Mouse (Mus musculus) right cerebral cortex, postnatal 4 days (tissue): ENCODE measurements around the gene Ifitm5.
A peak's percentile ranks its signal among the peaks of the same experiment; 100 is the strongest.

Experiments used
- DNase-seq: peaks from one replicate; pipeline ENCODE4 v3.0.0-alpha.2; 2022

The Ifitm5 gene

DNA sequence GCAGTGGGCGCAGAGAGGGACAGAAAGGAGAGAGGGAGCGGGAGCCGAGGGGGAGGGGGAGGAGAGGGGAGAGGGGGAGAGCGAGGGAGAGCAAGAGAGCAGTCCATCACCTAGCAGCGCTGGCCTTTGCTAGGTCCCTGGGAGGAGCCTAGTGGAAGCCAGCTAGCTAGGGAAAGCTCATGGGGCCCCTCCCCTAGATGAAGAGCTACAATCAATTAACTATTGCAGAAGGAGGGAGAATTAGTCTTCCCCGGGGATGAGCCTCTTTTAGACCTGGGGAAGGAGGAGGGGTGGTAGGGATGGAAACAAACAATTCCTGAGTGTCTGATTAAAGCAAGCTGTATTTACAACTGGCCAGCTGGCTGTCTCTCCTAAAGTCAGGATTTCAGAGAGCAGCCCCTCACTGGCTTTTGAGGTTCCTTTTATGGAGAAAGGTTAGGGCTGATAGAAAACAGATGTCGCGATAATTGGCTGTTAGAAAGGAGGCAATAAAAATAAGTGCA lies 10.4 kb downstream of the Ifitm5 start:
- no peak for DNase-seq

DNA sequence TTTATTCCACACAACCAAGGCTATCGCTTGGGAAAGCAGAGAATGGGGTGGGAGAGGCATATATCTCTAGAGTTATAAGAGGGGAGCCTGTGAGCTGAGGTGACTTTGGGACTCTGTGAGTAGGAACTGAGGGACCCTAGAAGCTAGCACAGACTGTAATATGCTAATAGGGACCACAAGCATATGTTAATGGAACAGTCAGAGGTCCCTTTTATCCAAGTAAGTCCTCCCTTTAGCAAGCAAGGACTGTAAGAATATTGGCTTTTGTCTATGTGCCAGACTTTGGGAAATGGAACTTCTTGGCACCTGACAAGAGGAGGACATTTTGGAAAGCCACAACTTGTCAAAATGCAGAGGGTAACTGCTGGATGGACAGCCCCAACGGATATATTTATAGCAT lies 11.2 kb downstream of the Ifitm5 start:
- DNase-seq, result no peak

DNA sequence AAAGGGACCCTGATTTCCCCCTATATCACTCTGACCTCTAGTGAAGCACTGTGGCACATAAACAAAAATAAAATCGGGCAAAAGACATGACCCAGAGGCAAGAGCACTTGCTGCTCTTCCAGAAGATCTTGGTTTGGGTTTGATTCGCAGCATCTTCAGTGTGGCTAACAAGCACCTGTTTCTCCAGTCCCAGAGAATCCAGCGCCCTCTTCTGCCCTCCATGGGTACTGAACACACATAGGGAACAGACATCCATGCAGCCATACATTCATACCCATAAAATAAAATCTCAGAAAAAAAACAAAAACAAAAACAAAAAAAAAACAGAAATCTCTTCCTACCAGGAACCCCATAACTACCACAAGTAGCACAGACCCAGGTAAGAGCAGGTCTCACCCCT lies 11.7 kb downstream of the Ifitm5 start:
- DNase-seq, result no peak

DNA sequence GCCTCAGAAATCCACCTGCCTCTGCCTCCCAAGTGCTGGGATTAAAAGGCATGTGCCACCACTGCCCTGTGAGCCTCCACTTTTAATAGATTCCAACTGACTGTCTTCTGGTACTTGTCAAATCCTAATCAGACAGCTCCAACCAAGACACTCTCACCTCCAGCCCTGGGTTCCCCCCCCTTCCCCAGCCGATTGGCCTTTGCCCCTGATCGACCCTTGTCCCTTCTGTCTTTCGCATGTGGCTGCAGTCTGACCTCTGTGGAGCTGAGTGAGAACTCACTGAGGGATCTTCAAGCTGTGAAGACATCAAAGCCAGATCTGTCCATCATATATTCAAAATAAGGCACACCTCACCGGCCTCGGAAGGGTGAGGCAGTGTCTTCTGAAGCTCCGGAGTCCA lies 22.9 kb downstream of the Ifitm5 start:
- no peak for DNase-seq

DNA sequence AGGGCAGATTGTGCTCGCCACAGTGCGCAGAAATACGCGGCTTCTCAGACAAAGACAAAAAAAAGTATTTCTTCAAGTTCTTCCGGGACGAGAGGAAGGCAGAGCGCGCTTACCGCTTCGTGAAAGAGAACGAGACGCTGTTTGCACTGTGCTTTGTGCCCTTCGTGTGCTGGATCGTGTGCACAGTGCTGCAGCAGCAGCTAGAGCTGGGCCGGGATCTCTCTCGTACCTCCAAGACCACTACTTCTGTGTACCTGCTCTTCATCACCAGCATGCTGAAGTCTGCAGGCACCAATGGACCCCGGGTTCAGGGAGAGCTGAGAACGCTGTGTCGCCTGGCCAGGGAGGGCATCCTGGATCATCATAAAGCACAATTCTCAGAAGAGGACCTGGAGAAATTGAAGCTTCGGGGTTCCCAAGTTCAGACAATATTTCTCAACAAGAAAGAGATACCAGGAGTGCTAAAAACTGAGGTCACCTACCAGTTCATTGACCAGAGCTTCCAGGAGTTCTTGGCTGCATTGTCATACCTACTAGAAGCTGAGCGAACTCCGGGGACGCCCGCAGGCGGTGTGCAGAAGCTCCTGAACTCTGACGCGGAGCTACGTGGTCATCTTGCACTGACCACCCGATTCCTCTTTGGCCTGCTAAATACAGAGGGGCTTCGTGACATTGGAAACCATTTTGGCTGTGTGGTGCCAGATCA lies 26.9 kb downstream of the Ifitm5 start:
- DNase-seq, result no peak

DNA sequence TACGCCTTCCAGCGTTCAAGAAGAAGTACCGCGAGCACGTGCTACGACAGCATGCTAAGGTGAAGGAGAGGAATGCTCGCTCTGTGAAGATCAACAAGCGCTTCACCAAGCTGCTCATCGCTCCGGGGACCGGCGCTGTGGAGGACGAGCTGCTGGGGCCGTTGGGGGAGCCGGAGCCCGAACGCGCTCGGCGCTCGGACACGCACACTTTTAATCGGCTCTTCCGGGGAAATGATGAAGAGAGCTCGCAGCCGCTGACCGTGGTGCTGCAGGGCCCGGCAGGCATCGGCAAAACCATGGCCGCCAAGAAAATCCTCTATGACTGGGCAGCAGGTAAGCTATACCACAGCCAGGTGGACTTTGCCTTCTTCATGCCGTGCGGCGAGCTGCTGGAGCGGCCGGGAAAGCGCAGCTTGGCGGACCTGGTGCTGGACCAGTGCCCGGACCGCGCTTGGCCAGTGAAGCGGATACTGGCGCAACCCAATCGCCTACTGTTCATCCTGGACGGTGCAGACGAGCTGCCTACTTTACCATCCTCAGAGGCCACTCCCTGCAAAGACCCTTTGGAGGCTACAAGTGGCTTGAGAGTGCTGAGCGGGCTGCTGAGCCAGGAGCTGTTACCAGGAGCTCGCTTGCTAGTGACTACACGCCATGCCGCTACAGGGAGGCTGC lies 27.6 kb downstream of the Ifitm5 start:
- DNase-seq, result peak; percentile 56

DNA sequence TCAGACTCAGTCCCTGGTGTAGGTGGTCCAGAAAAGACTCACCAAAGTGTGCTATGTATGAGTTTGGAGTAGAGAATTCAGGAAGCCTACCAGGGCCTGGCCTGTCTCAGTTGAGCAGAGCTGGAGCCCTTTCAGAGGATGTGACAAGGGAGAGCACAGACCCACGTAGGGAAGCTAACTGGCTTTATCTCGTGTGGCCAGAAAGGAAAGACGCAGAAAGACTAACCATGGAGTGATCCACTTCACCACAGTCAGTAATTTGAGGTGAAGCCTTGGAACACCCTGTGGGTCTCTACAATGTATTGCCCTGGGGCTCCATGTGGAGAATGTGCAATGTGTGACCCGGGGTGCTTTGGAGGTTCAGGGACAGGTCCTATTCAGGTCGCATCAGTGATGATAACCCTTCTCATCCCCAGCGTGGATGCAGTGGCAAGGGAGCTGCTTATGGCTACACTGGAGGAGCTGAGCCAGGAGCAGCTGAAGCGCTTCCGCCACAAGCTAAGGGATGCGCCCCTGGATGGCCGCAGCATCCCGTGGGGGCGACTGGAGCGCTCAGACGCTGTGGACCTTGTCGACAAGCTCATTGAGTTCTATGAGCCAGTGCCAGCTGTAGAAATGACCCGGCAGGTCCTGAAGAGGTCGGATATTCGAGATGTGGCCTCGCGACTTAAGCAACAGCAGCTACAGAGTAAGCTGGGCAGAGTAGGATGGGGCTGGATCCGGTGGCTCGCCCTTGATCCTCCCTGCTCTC lies 28.7 kb downstream of the Ifitm5 start:
- DNase-seq, result no peak

DNA sequence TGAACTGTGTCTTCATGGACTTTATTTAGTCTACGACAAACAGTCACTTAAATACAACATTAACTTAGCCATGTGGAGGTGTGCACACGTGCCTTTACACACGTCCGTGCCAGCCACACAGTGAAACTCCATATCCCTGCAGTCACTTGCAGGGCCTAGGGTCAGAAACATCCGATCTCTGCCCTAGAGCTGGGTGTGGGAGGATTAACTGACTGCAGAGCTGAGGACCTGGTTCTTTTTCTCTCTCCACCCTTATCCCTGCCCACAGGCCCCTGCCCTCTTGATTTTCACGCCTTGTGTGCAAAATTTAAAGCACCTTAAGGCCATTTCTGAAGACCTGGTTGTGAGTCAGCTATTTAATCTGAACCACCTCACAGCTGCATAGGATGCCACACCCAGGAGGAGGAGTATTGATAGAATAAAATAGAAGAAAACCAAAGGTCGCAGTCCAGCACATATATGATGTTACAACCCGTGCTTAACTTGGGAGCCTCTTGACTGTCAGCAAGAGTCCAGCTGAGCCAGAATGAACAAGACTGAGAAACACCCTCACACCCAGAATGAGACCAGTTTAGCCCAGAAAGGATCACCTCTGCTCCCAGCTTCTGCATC lies 29.6 kb downstream of the Ifitm5 start, which contains the start of gene Nlrp6:
Gene Nlrp6, plus strand, starts transcription at position 485 of the 612 bp plus-strand sequence.
- no peak for DNase-seq

DNA sequence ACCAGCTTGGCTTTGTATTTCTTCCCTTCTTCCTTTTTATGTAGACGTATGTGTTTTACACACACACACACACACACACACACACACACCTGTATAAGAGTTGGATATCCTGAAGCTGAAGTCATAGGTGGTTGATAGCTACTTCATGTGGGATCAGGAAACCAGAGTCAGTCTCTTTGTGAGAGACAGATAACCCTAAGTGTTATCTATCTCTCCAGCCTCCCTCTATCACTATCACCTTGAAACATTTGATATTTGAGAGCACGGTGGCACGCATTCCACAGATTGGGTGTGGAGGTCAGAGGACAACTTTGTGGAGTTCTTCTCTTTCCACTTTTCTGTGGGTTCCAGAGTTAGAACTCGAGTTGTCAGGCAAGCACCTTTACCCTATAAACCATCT lies 30.2 kb downstream of the Ifitm5 start:
- no peak for DNase-seq

DNA sequence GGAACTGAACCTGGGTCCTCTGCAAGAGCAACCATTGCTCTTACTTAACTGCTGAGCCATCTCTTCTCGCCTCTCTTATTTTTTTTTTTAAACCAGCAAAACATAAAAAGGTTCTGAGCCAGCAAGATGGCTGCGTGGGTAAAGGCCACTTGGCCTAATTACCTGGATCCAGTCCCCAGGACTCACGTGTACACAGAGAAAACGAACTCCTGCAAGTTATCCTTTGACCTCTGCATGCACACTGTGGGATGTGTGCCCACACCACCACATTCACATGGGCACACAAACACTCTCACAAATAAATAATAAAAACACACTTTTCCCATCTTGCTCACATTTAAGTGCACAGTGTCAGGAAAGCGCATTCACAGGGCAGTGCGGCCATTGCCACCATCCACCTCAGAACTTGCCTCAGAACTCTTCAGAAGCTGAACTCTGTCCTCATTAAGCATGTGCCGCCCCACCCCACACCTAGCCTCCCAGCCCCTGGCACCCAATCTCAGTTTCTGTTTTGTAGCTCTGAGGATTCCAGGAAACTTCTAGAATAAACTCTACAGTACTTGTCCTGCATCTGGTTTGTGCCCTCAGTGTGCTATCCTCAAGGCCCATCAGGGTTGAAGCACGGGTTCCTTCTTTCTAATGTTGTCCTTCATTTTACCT lies 35.9 kb downstream of the Ifitm5 start:
- DNase-seq, result no peak

DNA sequence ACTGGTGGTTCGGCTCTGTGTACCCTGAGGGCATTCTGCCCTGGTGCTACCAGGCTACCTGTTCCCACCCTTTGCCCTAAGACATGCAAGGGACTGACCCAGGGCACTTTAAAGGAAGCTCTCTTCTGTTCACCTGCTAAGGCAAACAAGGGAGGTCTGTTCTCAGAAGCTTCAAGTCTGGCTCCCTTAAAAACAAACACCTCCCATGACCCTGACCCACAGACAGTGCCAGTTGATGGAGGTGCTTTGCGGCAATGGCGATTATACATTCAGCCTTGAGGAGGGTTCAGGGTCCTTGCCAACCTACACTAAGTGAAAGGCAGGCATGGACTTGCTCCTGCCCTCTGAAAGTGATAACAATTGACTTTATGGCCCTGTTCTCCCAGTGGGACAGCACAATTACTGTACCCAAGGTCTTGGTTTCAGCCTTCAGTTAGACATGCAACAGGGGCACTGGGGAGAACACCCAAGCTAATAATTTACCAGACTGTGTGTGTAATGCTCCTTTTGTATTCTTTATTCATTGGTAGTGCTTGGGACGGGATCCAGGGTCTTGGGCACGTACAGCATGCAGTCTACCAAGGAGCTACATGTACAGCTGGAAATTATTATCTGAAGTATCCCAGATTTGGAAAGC lies 37.1 kb downstream of the Ifitm5 start:
- no peak for DNase-seq

DNA sequence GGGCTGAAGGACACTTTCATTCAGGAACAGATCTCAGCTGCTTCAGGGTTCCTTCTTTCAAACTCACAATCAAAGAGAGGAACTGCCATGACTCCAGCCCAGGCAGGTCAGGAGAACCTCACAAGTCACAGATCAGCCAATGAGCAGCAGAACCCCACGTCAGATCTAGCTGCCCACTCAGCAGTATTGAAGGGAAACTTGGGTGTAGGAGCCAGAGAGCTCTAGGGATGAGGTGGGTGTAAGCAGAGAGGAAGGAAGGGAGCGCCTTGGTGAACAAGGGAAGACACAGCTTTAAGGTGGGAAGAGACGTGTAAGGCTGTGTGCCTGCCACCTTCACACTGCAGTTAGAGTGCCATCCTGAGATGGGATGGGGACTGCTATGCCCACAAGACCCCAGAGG lies 37.8 kb downstream of the Ifitm5 start:
- DNase-seq, result no peak

DNA sequence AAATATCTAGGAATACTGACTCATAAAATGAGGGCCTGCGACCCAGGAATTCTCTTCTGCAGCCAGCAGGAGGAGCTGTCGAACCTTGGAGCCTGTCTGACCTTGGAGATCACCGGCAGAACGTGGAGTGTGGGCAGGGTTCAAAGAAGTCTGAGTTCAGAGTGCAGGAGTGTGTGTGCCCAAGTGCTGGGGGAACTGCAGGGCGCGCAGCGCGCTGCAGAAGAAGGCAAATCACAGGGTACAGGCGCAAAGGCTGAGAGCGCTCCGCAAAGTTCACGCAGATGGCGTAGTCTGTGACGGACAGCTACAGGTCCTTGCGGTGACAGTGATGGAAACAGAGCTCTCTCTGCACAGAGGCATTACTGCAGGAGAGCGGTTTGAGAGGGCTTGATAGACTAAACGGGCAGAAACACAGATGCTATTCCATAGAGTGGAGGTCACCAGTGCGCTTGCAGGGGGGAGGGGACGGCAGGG lies 41.4 kb downstream of the Ifitm5 start:
- peak; percentile 71 for DNase-seq

DNA sequence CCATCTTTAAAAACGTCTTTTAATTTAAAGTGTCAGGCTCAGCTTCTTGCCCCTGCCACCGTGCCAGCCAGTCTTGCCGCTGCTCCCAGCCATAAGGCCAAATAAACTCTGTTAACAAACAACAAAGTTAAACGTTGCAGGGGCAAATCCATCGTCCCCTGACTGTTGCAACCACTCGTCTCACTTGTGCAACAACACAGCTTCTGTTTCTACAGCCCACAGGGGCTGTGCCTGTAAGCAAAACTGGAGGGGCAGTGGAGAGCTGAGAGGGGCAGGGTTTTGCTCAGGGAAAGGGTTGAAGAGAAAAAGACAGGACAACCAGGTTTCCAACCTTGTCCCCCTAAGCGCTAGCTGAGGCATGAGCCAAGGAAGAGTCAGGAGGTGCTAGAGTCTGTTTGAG lies 41.9 kb downstream of the Ifitm5 start:
- no peak for DNase-seq

DNA sequence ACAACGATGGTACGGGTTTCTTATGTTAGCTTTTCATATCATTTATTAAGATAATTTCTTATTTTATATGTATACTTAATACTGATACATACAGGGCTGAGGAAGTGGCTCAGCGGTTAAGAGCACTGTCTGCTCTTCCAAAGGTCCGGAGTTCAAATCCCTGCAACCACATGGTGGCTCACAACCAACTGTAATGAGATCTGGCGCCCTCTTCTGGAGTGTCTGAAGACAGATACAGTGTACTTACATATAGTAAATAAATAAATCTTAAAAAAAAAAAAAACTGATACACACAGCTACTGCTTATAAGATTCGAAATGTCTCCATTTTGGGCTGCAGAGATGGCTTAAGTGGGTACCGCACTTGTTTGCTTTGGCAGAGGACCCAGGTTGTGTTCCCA lies 42.4 kb downstream of the Ifitm5 start:
- no peak for DNase-seq

DNA sequence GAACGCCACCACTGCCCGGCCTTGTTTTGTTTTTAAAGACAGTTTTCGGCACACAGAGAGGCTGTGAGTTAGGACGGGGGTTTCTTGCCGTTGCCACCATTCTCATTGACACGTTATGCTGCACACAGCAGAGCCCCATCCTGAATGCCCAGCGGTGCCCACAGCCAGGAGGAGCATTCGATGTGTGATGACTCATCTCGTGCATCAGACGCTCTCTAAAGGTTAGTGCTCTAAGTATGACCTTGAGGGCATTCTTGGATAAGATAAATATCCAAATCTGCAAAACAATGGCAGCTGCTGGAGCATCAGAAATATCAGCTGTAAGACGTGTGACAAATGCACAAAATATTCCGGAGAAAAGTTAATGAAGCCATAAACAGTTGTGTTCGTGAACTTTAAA lies 43.0 kb downstream of the Ifitm5 start:
- DNase-seq, result no peak

DNA sequence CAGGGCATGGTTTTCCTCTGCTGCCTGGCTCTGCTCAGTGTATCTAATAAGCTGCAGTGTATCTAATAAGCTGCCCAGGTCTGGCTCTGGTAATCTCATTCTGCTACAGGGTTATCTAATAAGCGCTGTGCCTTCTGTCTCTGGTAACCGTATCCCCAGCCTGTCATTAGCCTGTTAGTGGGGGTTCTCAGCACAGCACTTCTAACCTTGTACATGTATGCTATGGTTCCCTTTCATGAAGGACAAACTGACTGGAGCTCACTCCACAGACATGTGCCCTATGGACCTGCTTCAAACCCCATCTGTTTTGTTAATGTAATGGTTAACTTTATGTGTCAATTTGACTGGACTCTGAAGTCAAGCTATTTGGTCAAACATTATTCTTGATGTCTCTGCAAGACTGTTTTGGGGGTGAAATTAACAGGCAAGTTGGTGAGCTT lies 44.4 kb downstream of the Ifitm5 start:
- DNase-seq, result no peak

DNA sequence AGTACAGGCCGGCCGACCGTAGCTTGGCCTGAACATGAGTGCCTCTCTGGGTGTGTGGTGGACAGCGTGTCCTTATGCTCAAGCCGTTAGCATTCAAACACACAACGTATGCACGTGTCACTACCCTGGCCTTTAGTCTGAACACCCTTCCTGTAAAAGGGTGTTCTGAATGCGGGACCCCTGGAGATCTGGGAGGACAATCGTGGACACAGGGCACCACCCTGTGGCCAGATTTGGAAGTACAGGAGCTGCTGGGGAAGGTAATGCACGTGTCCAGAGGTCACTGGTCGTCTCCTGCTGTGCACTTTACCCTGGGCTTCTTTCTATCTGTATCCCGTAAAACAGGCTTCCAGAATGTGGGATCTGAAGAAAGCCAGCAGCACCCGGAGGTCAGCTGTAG lies 46.9 kb downstream of the Ifitm5 start:
- DNase-seq, result peak; percentile 87

DNA sequence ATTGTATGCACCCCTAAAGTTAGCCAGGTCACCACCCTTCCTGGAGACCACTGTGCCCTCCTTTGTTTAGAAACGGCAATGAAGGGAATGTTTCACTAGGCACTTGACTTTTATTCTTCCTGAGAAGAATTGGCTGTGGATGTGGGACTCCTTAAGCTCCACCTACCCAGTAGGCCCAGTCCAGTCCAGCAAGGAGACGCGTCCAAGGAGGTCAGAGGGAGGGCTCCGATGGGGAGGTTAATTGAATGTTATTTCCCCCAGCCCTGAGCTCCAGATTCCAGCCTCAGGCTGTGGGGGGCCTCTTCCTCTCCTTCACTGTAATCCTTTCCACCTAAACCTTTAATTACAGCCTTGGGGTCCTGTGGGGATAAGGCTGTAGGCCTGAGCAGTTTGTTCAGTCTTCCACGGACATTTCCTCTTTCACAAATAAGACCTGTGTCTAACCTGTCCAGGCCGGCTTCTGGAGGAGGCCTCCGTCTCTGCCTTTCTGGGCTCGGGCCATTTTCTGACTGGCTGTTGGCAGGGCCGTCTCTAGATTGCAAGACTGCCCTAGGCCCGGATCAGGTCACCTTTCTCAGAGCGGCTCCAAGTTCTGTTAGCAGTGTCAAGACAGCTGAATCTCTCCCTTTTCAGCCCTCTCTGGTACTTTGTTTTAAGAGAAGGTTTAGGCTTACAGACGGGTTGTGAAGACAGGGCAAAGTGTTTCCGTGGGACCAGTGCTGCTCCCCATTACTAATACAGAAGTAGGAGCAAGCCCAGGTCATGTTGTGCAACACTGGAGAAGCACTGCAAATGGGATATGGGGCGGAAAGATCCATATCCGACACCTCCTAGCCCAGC lies 47.8 kb downstream of the Ifitm5 start:
- no peak for DNase-seq

DNA sequence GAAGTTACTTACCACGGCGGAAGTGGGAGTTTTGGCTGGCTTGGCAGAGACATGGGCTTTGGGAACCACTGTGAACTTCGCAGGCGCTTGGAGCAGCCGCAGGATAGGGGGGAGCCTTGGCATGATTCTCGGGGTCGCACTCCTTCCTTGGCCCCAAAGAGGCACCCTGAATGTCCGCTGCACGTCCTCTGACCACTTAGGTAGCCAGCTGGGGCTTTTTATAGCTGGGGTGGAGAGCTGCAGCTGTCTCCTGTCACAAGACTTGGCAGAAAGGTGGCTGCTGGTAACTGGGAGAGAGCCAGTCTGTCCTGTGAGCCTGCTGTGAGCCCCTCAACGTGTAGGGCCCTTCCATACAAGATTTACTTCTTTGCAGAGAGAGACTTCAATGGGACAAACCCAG lies 49.9 kb downstream of the Ifitm5 start, which contains the start of gene Cox8b:
Gene Cox8b, minus strand, starts transcription at position 227 of the 400 bp plus-strand sequence.
- no peak for DNase-seq

DNA sequence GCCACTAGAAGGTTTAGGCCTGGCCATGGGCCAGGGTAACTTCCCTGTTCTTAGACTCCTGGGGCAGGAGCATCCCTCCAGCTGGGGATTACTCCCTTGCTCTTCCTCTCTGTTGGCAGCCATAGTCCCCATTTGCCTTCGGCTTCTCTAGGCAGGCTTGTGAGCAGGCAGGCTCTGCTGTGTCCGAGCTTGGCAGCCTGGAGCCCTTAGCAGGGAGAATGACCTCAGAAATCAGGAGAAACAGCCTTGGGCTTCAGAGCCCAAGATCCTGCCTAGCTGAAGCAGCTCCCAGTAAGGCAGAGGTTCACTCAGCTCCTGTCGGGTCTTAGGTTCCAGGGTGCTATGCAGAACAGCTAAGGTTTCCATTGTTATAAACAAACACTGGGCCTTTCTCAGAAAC lies 51.0 kb downstream of the Ifitm5 start:
- DNase-seq, result no peak
